Mouse (Mus musculus): ENCODE measurements around the gene Nckap5. TPM values are rescaled to one million over a fixed set of nuclear protein-coding genes. Genes with fewer than 3 reads are reported as not detected.
A peak's percentile ranks its signal among the peaks of the same experiment; 100 is the strongest.

Gene Nckap5
- polyA plus RNA-seq, 1 experiment from 2014 or later: 35.6 TPM

DNA sequence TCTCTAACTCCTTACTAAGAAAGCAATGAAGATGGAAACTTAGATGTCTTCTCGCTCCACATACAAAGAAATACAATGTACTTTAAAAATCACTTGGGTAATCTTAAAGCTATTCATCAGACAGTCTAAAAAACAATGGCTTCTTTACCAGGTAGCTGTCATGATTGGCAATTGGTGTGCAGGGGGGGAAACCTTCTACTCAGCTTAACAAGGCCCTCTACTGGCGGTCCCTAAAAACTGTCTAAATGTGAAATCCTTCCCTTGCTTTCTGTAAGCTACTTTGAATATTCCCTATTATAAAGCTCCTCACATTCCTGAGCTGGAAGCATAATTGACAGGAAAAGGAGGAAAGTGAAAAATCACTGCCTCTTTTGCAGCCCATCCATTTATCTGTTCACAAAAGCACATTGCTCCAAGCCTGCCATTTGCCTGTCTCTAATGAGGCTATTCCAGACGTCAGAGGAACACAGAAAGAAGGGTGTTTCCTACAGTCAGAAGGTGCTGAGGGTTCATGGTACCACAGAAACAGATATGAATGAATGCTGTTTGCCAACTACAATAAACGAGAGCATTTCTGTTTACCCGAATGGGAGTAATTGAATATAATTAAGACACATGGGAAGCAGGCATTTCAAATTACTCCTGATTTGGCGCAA, 104.1 kb downstream of the Nckap5 start:
- no peaks in the 10 kb centered on the region for H3K9me3 ChIP-seq (replicated peaks)
- peaks cover 42% of the 10 kb centered on the region for H3K36me3 ChIP-seq
- WGBS: 69% methylated on average over 6 of the region's 6 CpGs
- H3K27ac ChIP-seq (replicated peaks): no peak overlapping the region
- H3K4me1 ChIP-seq: peaks cover 35% of the 10 kb centered on the region
- DNase-seq (ENCODE audit: low spot score): no peak
- no peaks in the 10 kb centered on the region for H3K27me3 ChIP-seq (ENCODE audit: low read depth, poor library complexity, severe bottlenecking)
- H3K4me3 ChIP-seq: no peak overlapping the region

DNA sequence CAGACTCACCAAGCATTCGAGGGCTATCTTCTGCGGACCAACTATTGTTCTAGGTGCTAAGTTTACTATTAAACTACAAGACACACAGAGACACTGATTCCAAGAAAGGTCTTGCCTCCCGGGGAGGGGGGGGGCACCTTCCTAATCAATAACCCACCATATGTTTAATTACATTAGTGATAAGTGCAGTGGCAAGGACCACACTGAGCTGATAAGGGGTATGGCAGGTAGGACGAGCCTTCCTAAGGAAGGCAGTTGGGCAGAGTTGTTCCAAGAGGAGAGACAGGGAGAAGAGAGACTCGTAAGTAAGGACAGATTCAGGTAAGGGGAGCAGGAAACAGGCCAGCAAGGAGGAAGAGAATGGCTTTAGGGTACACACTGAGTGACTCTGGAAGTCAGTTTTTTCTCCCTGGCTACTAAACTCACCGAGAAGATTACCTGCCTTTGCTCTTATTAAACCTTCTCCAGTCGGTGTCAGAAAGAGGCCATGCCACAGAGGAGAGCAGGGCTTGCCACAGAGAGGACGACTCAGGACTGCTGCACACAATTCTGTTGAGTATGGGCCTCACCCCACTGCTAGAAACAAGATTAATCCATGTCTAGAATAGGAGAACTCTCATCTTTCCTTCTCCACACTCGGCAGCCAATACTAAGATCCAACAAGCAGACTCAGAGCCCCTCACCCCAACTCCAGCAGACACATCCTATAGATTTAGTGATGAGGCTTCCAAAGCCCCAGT, 104.8 kb downstream of the Nckap5 start:
- Histone ChIP-seq H3K4me3 (no peak overlapping the region), H3K27ac (replicated peaks) (0 out of 2 replicates have a peak overlapping the region, but pooled peaks have one; percentile 57), H3K27me3 (ENCODE audit: low read depth, poor library complexity, severe bottlenecking) (no peaks in the 10 kb centered on the region), H3K36me3 (peaks cover 45% of the 10 kb centered on the region), H3K9me3 (replicated peaks) (no peaks in the 10 kb centered on the region), H3K4me1 (peaks cover 35% of the 10 kb centered on the region)
- no peak for DNase-seq (ENCODE audit: low spot score)
- 70% methylated on average over 9 of the region's 9 CpGs for WGBS

DNA sequence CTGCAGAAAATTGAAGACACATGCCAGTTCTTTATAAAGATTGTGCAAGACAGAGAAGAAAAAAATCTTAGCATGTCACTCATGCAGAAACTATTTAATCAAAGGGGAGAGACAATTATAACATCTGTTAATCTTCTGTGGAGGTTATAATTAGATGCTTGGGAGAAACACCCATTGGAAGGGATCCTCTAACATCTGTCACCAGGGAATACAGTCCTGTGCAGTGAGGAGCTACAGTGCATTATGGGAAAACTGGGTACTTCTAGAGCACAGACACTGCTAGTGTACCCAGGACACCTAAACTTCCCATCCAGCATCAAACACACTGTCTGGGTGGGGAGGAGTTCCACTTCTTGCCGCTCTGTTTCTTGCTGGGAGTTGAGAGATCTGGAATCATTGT, 108.7 kb downstream of the Nckap5 start:
- peaks cover 14% of the 10 kb centered on the region for H3K4me1 ChIP-seq
- no peak for DNase-seq (ENCODE audit: low spot score)
- H3K9me3 ChIP-seq (replicated peaks): no peaks in the 10 kb centered on the region
- no peak overlapping the region for H3K27ac ChIP-seq (replicated peaks)
- H3K27me3 ChIP-seq (ENCODE audit: low read depth, poor library complexity, severe bottlenecking): no peaks in the 10 kb centered on the region
- 85% methylated on average over 1 of the region's 1 CpGs for WGBS
- peaks cover 53% of the 10 kb centered on the region for H3K36me3 ChIP-seq
- no peak overlapping the region for H3K4me3 ChIP-seq

DNA sequence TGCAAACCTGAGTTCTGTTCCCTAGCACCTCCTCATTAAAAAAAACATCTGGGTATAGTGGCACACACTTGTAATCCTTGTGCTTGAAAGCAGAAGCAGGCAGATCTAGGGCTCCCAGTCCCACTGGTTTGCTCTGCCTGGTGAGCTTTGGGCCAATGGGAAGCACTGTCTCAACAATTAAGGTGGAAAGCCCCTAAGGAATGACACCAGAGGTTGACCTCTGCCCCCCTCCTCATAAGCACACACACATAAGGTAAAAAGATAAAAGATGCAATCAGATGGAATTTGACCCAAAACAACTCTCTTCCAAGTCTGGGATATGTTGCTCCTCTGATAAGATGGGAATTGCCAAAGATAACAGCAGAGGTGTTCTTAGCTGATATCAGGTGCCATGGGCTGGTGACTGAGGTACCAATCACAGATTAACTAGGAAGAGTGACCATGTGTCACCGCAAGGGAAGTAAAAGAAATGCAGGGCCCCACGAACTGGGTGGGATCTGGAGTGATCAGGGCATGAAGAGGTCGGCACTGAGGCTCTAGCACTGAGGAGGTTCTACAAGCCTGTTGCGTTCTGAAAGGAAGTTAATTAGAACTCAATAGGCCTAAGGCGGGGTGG, 110.8 kb downstream of the Nckap5 start:
- H3K4me1 ChIP-seq: no peaks in the 10 kb centered on the region
- H3K27me3 ChIP-seq (ENCODE audit: low read depth, poor library complexity, severe bottlenecking): no peaks in the 10 kb centered on the region
- WGBS: 82% methylated on average over 5 of the region's 5 CpGs
- H3K9me3 ChIP-seq (replicated peaks): no peaks in the 10 kb centered on the region; the same call in 1 of the 2 replicates
- DNase-seq (ENCODE audit: low spot score): no peak
- H3K36me3 ChIP-seq: peaks cover 61% of the 10 kb centered on the region
- H3K27ac ChIP-seq (replicated peaks): no peak overlapping the region
- H3K4me3 ChIP-seq: no peak overlapping the region

DNA sequence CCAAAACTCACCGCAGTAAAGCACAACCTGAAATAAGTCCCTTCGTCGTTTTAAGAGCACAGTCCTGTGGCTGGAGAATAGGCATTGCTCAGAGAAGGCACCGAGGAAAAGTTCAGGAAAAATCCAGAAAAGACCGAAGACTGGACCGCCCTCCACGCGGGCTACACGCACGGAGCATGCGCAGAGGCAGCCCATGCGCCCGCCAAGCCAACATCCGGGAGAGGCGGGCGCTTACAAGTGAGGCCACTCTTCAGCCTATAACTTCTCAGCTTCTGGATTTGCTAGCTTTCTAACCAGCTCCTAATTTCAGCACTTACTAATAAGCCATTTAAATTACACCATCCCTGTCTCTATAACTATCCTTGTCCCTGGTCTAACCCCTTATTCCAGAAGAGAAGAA, 124.0 kb downstream of the Nckap5 start:
- H3K4me3 ChIP-seq: no peak overlapping the region
- WGBS: 95% methylated on average over 16 of the region's 16 CpGs
- H3K4me1 ChIP-seq: peaks cover 6% of the 10 kb centered on the region
- peaks cover 26% of the 10 kb centered on the region for H3K36me3 ChIP-seq
- H3K27me3 ChIP-seq (ENCODE audit: low read depth, poor library complexity, severe bottlenecking): no peaks in the 10 kb centered on the region
- DNase-seq (ENCODE audit: low spot score): no peak
- no peak overlapping the region for H3K27ac ChIP-seq (replicated peaks)
- no peaks in the 10 kb centered on the region for H3K9me3 ChIP-seq (replicated peaks)

DNA sequence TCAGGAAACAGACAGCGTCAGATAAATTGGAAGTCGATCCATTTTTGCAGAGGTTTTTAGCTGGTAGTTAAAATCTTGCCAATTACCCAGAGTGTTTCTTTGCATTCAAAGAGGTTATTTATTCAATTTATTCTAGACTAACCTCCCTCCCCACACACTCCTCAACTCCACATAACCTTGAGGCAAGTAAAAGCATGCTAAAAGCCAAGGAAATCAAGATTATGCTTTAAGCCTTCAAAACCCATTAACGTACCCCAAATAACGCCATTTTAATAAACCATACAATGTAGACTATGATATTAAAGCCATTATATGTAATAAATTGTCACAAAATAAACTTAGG, 129.7 kb downstream of the Nckap5 start:
- DNase-seq (ENCODE audit: low spot score): no peak
- H3K9me3 ChIP-seq (replicated peaks): no peaks in the 10 kb centered on the region
- no peaks in the 10 kb centered on the region for H3K27me3 ChIP-seq (ENCODE audit: low read depth, poor library complexity, severe bottlenecking)
- H3K4me1 ChIP-seq: no peaks in the 10 kb centered on the region
- WGBS: 92% methylated on average over 4 of the region's 4 CpGs
- peaks cover 12% of the 10 kb centered on the region for H3K36me3 ChIP-seq
- no peak overlapping the region for H3K4me3 ChIP-seq
- no peak overlapping the region; the same call in 1 of the 2 replicates for H3K27ac ChIP-seq (replicated peaks)

DNA sequence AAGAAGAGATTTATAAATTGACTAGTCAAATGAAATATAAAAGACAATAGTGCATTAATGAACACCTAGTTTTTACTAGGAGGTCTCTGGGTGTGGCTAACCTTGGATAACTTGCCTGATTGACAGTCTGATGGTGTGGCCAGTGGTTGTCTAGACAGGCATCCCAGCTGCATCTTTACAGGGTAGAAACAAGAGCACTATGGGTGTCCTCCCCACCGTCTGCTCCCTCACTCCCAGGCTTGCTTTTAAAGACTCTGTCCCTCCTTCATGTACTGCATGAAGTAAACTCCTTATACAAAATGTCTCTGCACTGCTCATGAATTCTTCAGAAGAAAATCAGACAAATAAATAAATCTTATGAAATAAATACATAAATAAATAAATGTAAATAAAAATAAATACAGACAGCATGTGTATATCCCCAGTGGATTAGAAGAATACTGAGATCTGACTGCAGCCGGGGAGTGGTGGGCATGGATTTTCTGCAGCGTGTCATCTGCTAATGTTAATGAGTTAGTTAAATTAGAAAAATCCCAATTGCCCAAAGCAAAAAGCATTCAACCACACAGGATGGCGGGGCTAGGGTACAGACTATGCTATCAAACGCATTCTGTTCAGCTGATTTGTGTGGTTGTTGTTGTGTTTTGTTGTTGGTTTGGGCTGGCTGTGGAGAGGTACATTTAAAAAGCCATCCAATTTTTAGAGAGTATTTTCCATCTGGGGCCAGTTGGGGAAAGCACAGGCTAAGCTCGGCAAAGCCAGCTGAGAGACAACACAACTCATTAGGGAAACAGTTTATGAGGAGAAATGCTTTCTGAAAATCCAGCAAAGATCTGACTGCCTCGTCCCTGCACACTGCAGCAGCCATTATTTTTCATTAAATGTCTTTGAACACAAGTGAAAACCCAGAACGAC, 130.3 kb downstream of the Nckap5 start:
- no peaks in the 10 kb centered on the region for H3K4me1 ChIP-seq

DNA sequence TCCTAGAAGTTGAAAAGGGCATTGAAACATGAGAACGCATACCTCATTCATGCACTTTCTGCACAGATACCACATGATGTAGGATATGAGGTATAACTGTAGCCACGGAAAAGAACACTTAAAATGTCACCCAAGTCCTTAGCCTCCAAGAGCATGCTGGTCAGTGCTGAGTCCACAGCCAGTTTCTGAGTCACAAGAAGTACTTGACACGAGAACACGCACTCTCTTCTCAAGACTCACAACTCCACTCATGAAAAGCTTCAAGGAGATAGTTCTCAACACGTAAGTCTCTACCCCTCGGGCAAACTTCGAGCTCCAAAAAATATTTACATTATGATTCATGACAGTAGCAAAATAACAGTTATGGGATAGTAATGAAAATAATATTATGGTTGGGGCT, 137.0 kb downstream of the Nckap5 start:
- no peaks in the 10 kb centered on the region for H3K4me1 ChIP-seq
- H3K4me3 ChIP-seq: no peak overlapping the region
- H3K27me3 ChIP-seq (ENCODE audit: low read depth, poor library complexity, severe bottlenecking): no peaks in the 10 kb centered on the region
- H3K9me3 ChIP-seq (replicated peaks): no peaks in the 10 kb centered on the region
- WGBS: 93% methylated on average over 7 of the region's 7 CpGs
- peaks cover 62% of the 10 kb centered on the region for H3K36me3 ChIP-seq
- H3K27ac ChIP-seq (replicated peaks): no peak overlapping the region
- DNase-seq (ENCODE audit: low spot score): no peak

More for the DNA sequence above, 130.3 kb downstream of the Nckap5 start:
- Histone ChIP-seq H3K9me3 (replicated peaks) (no peaks in the 10 kb centered on the region), H3K4me3 (no peak overlapping the region), H3K36me3 (peaks cover 16% of the 10 kb centered on the region), H3K27me3 (ENCODE audit: low read depth, poor library complexity, severe bottlenecking) (no peaks in the 10 kb centered on the region), H3K27ac (replicated peaks) (no peak overlapping the region; the same call in 1 of the 2 replicates)
- no peak for DNase-seq (ENCODE audit: low spot score)
- 79% methylated on average over 8 of the region's 8 CpGs for WGBS

DNA sequence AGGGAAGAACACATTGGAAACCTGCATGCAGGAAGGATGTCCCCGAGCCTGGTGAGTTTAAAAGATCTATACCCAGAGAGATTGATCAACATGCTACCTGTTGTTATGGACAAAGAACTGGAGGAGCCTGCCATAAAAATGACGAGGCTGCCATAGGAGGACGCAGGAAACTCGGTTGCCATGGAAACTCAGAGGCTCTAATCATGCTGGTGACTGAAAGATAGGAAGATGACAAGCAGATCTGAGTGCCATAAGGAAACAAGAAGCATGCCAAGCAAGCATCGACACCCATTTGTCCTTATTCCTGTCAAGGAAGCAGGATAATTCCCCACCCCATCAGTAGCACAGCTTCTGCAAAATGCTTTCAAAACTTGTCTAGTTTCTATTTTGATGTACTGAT, 142.0 kb downstream of the Nckap5 start:
- Histone ChIP-seq H3K27ac (replicated peaks) (no peak overlapping the region), H3K4me1 (peaks cover 16% of the 10 kb centered on the region), H3K4me3 (no peak overlapping the region), H3K9me3 (replicated peaks) (no peaks in the 10 kb centered on the region), H3K36me3 (peaks cover 51% of the 10 kb centered on the region), H3K27me3 (ENCODE audit: low read depth, poor library complexity, severe bottlenecking) (no peaks in the 10 kb centered on the region)
- WGBS: 79% methylated on average over 5 of the region's 5 CpGs
- no peak for DNase-seq (ENCODE audit: low spot score)

DNA sequence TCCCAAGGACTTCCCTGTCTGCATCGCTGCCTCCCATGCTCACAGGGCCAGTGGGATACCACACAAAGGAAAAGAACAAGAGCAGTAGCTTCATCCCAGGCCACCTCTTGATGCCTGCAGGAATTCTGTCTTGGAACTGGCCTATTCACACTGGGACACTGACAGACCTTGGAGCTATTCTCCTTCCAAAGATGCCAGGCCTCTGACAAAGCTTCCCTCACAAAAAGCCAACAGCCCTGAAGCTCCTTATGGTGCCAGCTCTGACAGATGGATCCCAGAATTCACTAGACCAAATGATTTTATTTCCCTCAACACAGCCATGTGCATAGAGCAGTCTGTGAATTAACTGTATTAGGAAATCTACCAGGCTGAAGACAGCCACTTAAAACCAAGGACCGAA, 143.9 kb downstream of the Nckap5 start:
- Histone ChIP-seq H3K27me3 (ENCODE audit: low read depth, poor library complexity, severe bottlenecking) (no peaks in the 10 kb centered on the region), H3K4me3 (no peak overlapping the region), H3K4me1 (peaks cover 28% of the 10 kb centered on the region), H3K9me3 (replicated peaks) (no peaks in the 10 kb centered on the region), H3K27ac (replicated peaks) (no peak overlapping the region), H3K36me3 (peaks cover 33% of the 10 kb centered on the region)
- no peak for DNase-seq (ENCODE audit: low spot score)
- 91% methylated on average over 2 of the region's 2 CpGs for WGBS

DNA sequence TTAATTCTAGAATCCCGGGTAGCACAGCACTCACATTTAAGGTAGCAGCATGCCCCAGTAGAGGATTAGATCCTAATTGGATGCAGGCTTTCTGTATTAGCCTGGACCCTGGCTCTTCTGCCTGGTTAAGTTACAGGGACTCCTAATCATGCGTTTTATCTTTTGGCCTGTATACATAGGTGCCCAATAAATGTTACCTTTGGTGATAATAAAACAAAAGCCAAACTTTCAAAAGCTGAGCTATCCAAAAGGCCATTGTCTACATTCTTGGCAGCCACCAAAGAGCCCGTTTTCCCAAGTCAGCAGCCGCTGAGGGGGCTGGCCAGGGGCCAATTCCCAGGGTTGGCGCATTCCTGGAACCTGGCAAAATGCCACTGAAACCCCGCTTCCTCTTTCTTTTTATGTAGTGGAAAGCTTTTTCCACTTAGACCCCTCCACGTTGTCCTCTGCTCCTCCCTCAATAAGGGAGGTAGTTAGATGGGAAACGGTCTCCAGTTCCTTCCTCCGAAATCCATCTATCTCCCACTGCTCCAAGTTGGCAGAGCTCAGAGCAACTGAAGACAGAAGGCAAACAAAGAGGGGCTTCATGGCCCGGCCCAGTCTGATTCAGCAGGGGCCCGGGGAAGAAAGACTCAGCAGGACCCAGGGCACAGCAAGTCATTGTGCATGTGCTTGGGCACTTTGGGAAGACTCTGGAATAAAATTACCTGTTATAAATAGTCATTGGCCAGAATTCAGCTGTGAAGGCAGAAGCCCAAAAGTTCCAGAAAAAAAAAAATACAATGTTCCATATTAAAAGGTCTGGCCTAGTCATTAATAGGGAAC, 146.8 kb downstream of the Nckap5 start:
- peaks cover 38% of the 10 kb centered on the region for H3K4me1 ChIP-seq
- no peak overlapping the region for H3K4me3 ChIP-seq
- WGBS: 53% methylated on average over 11 of the region's 11 CpGs
- H3K27me3 ChIP-seq (ENCODE audit: low read depth, poor library complexity, severe bottlenecking): no peaks in the 10 kb centered on the region
- H3K27ac ChIP-seq (replicated peaks): 0 out of 2 replicates have a peak overlapping the region, but pooled peaks have one; percentile 19
- H3K9me3 ChIP-seq (replicated peaks): no peaks in the 10 kb centered on the region
- peaks cover 16% of the 10 kb centered on the region for H3K36me3 ChIP-seq
- DNase-seq (ENCODE audit: low spot score): no peak

DNA sequence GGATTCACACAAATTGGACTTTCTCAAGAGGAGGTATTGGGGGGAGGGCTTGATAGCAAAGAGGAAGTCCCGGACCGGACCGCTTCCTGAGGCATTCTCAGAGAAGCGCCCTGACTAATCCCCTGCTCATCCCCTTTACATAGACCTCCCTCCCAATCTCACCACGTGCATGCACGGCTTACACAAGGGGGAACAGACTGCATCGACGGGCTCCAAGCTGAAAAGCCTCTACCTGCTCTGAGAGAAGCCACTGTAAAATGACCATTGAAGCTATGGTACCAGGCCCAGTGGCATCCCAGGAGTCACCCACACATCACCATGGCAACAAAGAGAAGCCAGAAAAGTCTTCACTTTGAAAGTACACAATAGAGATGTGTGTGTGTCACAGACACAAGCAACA, 148.8 kb downstream of the Nckap5 start:
- no peaks in the 10 kb centered on the region for H3K27me3 ChIP-seq (ENCODE audit: low read depth, poor library complexity, severe bottlenecking)
- H3K36me3 ChIP-seq: peaks cover 10% of the 10 kb centered on the region; the same call in 1 of the 2 replicates
- WGBS: 12% methylated on average over 8 of the region's 8 CpGs
- H3K9me3 ChIP-seq (replicated peaks): no peaks in the 10 kb centered on the region
- peaks cover 51% of the 10 kb centered on the region for H3K4me1 ChIP-seq
- no peak overlapping the region for H3K4me3 ChIP-seq
- DNase-seq (ENCODE audit: low spot score): peak; percentile 50
- H3K27ac ChIP-seq (replicated peaks): peak overlapping the region; percentile 49

All from midbrain, embryonic 10.5 days (tissue).